Mouse (Mus musculus): ENCODE data around the gene Ece2. TPM values are rescaled to one million over a fixed set of nuclear protein-coding genes. Genes with fewer than 3 reads are reported as not detected.

Ece2 gene
- 0.39 and 0.80 TPM in 2 replicates for polyA plus RNA-seq (2012; rRNA removed; ENCODE audit: low replicate concordance)

DNA sequence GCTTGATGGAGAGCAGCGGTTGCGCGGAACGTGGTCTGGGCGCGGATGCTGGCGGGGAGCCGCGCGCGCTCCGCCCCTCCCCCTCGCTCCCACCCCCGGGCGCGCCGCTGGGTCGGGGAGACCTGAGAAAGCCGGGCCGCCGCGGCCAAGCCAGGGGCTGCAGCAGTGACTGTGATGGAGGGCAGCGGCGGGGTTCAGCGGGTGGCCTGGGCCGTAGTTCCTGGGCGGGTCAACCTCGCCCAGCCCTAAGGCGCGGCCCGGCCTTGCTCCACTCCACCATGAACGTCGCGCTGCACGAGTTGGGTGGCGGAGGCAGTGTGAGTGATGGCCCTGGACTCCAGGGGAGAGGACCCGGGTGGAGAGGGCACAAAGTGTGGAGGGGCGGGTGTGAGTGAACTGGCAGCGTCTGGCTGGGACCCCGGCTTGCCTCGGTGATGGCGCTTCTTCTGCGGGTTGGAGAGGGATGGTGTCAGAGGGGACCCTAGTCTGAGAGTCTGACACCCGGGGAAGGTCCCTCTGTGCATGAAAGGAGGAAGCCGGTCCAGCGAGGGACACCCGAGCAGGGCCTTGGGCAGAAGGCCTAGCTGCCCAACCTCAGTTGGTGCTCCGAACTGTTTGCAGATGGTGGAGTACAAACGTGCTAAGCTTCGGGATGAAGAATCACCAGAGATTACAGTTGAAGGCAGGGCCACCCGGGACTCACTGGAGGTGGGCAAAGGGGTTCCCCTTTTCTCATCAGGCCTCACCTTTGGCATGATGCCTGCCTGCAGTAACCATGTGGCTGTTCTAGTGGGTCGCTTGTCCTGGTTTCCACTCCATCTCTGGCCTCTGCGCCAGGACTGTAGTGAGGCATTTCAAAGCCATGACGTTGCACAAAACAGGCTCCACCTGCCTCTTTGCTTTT is at the start of gene Ece2:
Gene Ece2 (plus strand): TSS at position 98 of the 904 bp plus-strand sequence.

GRCm38 (mm10) chr16:20589366-20589938 is 40.2 kb upstream of the Ece2 start, which contains the start of gene Vwa5b2:
Gene Vwa5b2, plus strand, starts transcription at chr16:20589471.

GRCm38 (mm10) chr16:20611357-20612227 is 18.0 kb upstream of the Ece2 start, which contains the start of the genes Eef1akmt4, Gm49333 and Alg3:
Gene Eef1akmt4, plus strand, starts transcription at chr16:20611593.
Gene Gm49333, plus strand, starts transcription at chr16:20611610.
Gene Alg3, minus strand, starts transcription at chr16:20611735.

GRCm38 (mm10) chr16:20621191-20621990 is 8.2 kb upstream of the Ece2 start, which contains the start of gene Camk2n2:
Gene Camk2n2, minus strand, starts transcription at chr16:20621287.

GRCm38 (mm10) chr16:20651076-20651946 is 21.7 kb downstream of the Ece2 start, which contains the start of gene Psmd2:
Gene Psmd2, plus strand, starts transcription at chr16:20651652.

DNA sequence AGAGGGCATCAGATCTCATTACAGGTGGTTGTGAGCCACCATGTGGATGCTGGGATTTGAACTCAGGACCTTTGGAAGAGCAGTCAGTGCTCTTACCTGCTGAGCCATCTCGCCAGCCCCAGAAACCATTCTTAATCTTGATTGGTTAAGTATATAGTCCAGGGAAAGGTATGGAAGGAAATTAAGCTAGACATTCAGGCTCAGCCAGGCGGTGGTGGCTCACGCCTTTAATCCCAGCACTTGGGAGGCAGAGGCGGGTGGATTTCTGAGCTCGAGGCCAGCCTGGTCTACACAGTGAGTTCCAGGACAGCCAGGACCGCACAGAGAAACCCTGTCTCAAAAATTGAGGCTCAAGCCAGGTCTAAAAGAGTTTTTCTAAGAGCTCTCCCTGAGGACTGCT is 38.4 kb downstream of the Ece2 start, which contains the start of gene Eif4g1:
Gene Eif4g1 (plus strand): TSS at position 301 of the 400 bp plus-strand sequence.

DNA sequence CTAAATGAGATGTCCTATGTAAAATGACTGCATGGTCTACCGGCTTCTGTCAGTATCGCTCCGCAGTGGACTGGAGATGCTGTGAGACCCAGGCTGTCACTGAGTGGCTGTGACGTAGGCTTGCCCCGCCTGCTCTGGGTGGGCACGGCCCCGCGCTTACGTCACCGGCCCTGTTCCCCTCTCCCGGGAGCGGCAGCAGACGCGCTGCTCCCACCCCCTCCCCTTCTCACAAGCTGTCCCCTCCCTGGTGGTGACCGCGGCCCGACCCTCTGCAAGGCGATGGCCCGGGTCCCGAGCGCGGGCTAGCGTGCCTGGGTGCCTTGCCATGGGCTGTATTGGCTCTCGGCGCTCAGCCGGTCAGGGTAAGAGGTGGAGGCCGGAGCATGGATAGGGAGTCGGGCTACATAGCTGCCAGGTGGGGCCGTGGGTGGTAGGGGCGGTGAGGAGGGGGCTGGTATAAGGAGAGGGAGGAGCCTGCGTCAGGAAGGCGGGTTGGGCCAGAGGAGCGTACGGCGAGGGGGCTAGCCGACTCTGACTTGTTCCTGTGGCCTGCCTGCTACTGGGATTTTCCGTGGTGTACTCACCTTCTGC is 63.6 kb downstream of the Ece2 start, which contains the start of gene Fam131a:
Gene Fam131a (plus strand): TSS at position 131 of the 591 bp plus-strand sequence.

Other genes with a start within 250 kb of the Ece2 start
- gene Abcc5, start 203.4 kb upstream of the Ece2 start, polyA plus RNA-seq (2012; rRNA removed; ENCODE audit: low replicate concordance) = 73.3 and 146 TPM in 2 replicates
- 21.0 and 31.7 TPM in 2 replicates for gene Eif2b5, start 131.0 kb upstream of the Ece2 start, polyA plus RNA-seq (2012; rRNA removed; ENCODE audit: low replicate concordance)
- gene Dvl3, start 112.8 kb upstream of the Ece2 start, polyA plus RNA-seq (2012; rRNA removed; ENCODE audit: low replicate concordance) = 28.1 and 40.9 TPM in 2 replicates
- gene Ap2m1, start 94.3 kb upstream of the Ece2 start, polyA plus RNA-seq (2012; rRNA removed; ENCODE audit: low replicate concordance) = 358 and 433 TPM in 2 replicates
- 36.3 and 59.9 TPM in 2 replicates for gene Abcf3, start 81.3 kb upstream of the Ece2 start, polyA plus RNA-seq (2012; rRNA removed; ENCODE audit: low replicate concordance)
- 0.07 and 0.08 TPM in 2 replicates for gene Vwa5b2, start 40.4 kb upstream of the Ece2 start, polyA plus RNA-seq (2012; rRNA removed; ENCODE audit: low replicate concordance)
- 11.1 and 19.6 TPM in 2 replicates for gene Eef1akmt4, start 18.2 kb upstream of the Ece2 start, polyA plus RNA-seq (2012; rRNA removed; ENCODE audit: low replicate concordance)
- gene Gm49333, start 18.2 kb upstream of the Ece2 start, polyA plus RNA-seq (2012; rRNA removed; ENCODE audit: low replicate concordance) = 0.11 TPM in 1 of 2 replicates, not detected in the other
- 21.7 and 34.6 TPM in 2 replicates for gene Alg3, start 18.1 kb upstream of the Ece2 start, polyA plus RNA-seq (2012; rRNA removed; ENCODE audit: low replicate concordance)
- gene Camk2n2, start 8.5 kb upstream of the Ece2 start, polyA plus RNA-seq (2012; rRNA removed; ENCODE audit: low replicate concordance) = 3.1 and 3.8 TPM in 2 replicates
- 56.1 and 124 TPM in 2 replicates for gene Psmd2, start 21.8 kb downstream of the Ece2 start, polyA plus RNA-seq (2012; rRNA removed; ENCODE audit: low replicate concordance)
- 561 and 704 TPM in 2 replicates for gene Eif4g1, start 38.5 kb downstream of the Ece2 start, polyA plus RNA-seq (2012; rRNA removed; ENCODE audit: low replicate concordance)
- 12.4 and 13.4 TPM in 2 replicates for gene Fam131a, start 63.4 kb downstream of the Ece2 start, polyA plus RNA-seq (2012; rRNA removed; ENCODE audit: low replicate concordance)
- 8.1 and 18.2 TPM in 2 replicates for gene Polr2h, start 87.8 kb downstream of the Ece2 start, polyA plus RNA-seq (2012; rRNA removed; ENCODE audit: low replicate concordance)
- 19.8 and 20.9 TPM in 2 replicates for gene Clcn2, start 87.9 kb downstream of the Ece2 start, polyA plus RNA-seq (2012; rRNA removed; ENCODE audit: low replicate concordance)
- gene Chrd, start 103.3 kb downstream of the Ece2 start, polyA plus RNA-seq (2012; rRNA removed; ENCODE audit: low replicate concordance) = 15.3 and 17.7 TPM in 2 replicates
- gene Thpo, start 104.7 kb downstream of the Ece2 start, polyA plus RNA-seq (2012; rRNA removed; ENCODE audit: low replicate concordance) = 3.8 and 7.6 TPM in 2 replicates